Comparison of ENCODE assay signal across 24 mouse cellular contexts in the genomic region with DNA sequence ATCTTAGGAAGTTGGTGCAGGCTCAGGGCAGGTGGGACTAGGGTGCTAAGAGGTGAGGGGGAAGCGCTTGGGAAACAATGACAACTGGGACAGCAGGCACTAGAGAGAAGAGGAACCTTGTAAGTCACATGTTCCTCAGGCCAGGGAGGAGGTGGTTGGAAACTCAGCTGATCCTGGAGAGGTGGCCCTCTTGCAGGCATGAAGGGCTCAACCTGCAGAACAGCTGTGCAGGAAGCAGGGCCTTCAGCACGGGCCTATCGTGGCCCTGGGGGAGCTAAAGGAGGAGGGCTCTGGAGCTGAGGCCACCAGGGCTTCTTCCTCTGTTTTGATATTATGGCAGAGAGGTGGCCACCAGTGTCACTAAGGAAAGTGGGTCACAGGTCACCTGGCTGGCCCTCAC. TPM values are rescaled to one million over a fixed set of nuclear protein-coding genes. Genes with fewer than 3 reads are reported as not detected.
DNase-seq lines count a peak whose midpoint lies in the region; ATAC-seq and TF ChIP-seq lines count a peak whose summit lies in the region.
"Had no signal": no experiment of that assay in that cellular context is flagged by ENCODE, and none has a peak within 500 bp of the region (broad histone marks: within the 10 kb centered on the region; RNA-seq: fewer than 3 reads in every experiment).

No protein-coding gene starts in this region.

- TF ChIP-seq EP300 in heart, adult 2 months (IDR thresholded peaks at IDR 0.05; ENCODE audit: insufficient read depth, low read depth, low read length): no peak

- no peaks in the 10 kb centered on the region for H3K4me1 ChIP-seq in heart, adult 2 months (ENCODE audit: control insufficient read depth, insufficient read depth, low read length)
- H3K4me1 ChIP-seq in heart, embryonic 12.5 days (replicated peaks): peaks cover 16% of the 10 kb centered on the region
- H3K4me1 ChIP-seq: hindbrain, embryonic 12.5 days had no signal

- TF ChIP-seq POLR2A in heart, adult 2 months (IDR thresholded peaks at IDR 0.05; ENCODE audit: insufficient read depth, low read depth, low read length): no peak

- H3K27me3 ChIP-seq in heart, adult 2 months (ENCODE audit: control insufficient read depth, insufficient read depth, low read length): no peaks in the 10 kb centered on the region
- no peaks in the 10 kb centered on the region for H3K27me3 ChIP-seq in heart, embryonic 12.5 days (replicated peaks)
- H3K27me3 ChIP-seq: hindbrain, embryonic 12.5 days; kidney, embryonic 15.5 days had no signal

- DNase-seq in heart, adult 2 months: no peak
- DNase-seq in 416B (ENCODE audit: low read depth): peak; percentile 24
- DNase-seq in thymus, adult 18-20 months: peak; percentile 20 to 36
- DNase-seq in cerebellum, postnatal 14 days: no peak
- no peak for DNase-seq in adrenal gland, adult 2 months
- DNase-seq: cerebellum, adult 11 months; cerebellum, postnatal 36 days; gastrocnemius, adult 2 months; heart, adult 18-20 months; layer of hippocampus, postnatal 36 days; left cerebral cortex, postnatal 4 days; lung, embryonic 14.5 days had no signal

- H3K27ac ChIP-seq in heart, adult 2 months: no peak overlapping the region
- H3K27ac ChIP-seq in heart, embryonic 12.5 days (ENCODE audit: poor library complexity, severe bottlenecking): no peak overlapping the region
- H3K27ac ChIP-seq: embryonic facial prominence, embryonic 10.5 days; gastrocnemius, adult 2 months; hindbrain, embryonic 12.5 days; kidney, embryonic 15.5 days; stomach, postnatal 0 days had no signal

- H3K36me3 ChIP-seq in heart, adult 2 months (ENCODE audit: control insufficient read depth, insufficient read depth, low read length): no peaks in the 10 kb centered on the region
- peaks cover 87% of the 10 kb centered on the region for H3K36me3 ChIP-seq in heart, embryonic 12.5 days

- H3K9ac ChIP-seq in heart, adult 2 months (ENCODE audit: low read depth, low read length): no peak overlapping the region
- no peak overlapping the region for H3K9ac ChIP-seq in heart, embryonic 12.5 days
- H3K9ac ChIP-seq: hindbrain, embryonic 12.5 days; kidney, embryonic 15.5 days; lung, embryonic 14.5 days had no signal

- no peak overlapping the region for H3K4me2 ChIP-seq in heart, embryonic 12.5 days
- H3K4me2 ChIP-seq: hindbrain, embryonic 12.5 days; kidney, embryonic 15.5 days; lung, embryonic 14.5 days had no signal

- H3K9me3 ChIP-seq in heart, embryonic 12.5 days (replicated peaks): no peaks in the 10 kb centered on the region
- H3K9me3 ChIP-seq: embryonic facial prominence, embryonic 10.5 days; hindbrain, embryonic 12.5 days; kidney, embryonic 15.5 days had no signal

- TF ChIP-seq CTCF in heart, adult 2 months (IDR thresholded peaks at IDR 0.05): 0 out of 2 replicates have a peak, but pooled peaks have one; percentile 12

- WGBS in heart, adult 2 months: 45% methylated on average over 3 of the region's 3 CpGs
- WGBS in heart, embryonic 12.5 days: 82% methylated on average over 3 of the region's 3 CpGs

- H3K4me3 ChIP-seq in heart, adult 2 months: no peak overlapping the region
- no peak overlapping the region for H3K4me3 ChIP-seq in heart, embryonic 12.5 days
- H3K4me3 ChIP-seq: embryonic facial prominence, embryonic 10.5 days; erythroblast, embryonic 14.5 days; gastrocnemius, adult 2 months; hindbrain, embryonic 12.5 days; kidney, embryonic 15.5 days had no signal

- intact Hi-C loops in heart, adult 2 months (cut with DNase I): no loop called here

- no peak for ATAC-seq in heart, embryonic 12.5 days (ENCODE audit: insufficient number of reproducible peaks, low FRiP score)
- ATAC-seq in granulocyte monocyte progenitor cell, adult 5-6 weeks (replicated peaks; ENCODE audit: poor library complexity, severe bottlenecking): peak; percentile 55
- ATAC-seq in erythroid progenitor cell, adult 5-6 weeks (replicated peaks; ENCODE audit: low FRiP score, poor library complexity, severe bottlenecking): no peak
- ATAC-seq: forebrain, embryonic 16.5 days; inflammation-experienced regulatory T-cells, adult 6 months had no signal

- no peaks in the 10 kb centered on the region for H3K79me2 ChIP-seq in heart, adult 2 months (replicated peaks; ENCODE audit: control insufficient read depth, insufficient read depth, low read length)

RNA-seq across cellular contexts. Expression of a gene that starts 31.6 kb away (rescaled TPM):
- 10 to 100 TPM; 73.3 to 82.4 TPM for total RNA-seq in heart, adult 2 months (2021)
- 54.2 and 66.4 TPM in 2 replicates for polyA plus RNA-seq in heart, adult 2 months (2012; rRNA removed)
- 294 and 300 TPM in 2 replicates for polyA plus RNA-seq in heart, embryonic 12.5 days (2016; fragmentation: Nextera tagmentation; extraction: Ambion mirVana)
- total RNA-seq in granulocyte monocyte progenitor cell, adult 5-6 weeks (2014; fragmentation: Nextera tagmentation): 10.6 and 17.0 TPM in 2 replicates
- total RNA-seq in granulocyte monocyte progenitor cell, adult 5-6 weeks (2017): 19.6 and 24.4 TPM in 2 replicates
- 13.7 and 21.4 TPM in 2 replicates for total RNA-seq in erythroid progenitor cell, adult 5-6 weeks (2015; ENCODE audit: low replicate concordance)
- 16.7 and 19.7 TPM in 2 replicates for total RNA-seq in erythroid progenitor cell, adult 5-6 weeks (2017; ENCODE audit: low replicate concordance)
- total RNA-seq in adrenal gland, adult 2 months (2021): 100 to 1,000 TPM in 1 of 2 experiments, 10 to 100 TPM in 1; 94.6 to 204 TPM
- polyA plus RNA-seq in adrenal gland, adult 2 months (2012; rRNA removed): 109 and 135 TPM in 2 replicates

RNA-seq across cellular contexts. Expression of a gene that starts 45.0 kb away (rescaled TPM):
- total RNA-seq in heart, adult 2 months (2021): not detected
- not detected in 2 replicates for polyA plus RNA-seq in heart, adult 2 months (2012; rRNA removed)
- not detected in 2 replicates for polyA plus RNA-seq in heart, embryonic 12.5 days (2016; fragmentation: Nextera tagmentation; extraction: Ambion mirVana)
- 0.73 TPM in 1 of 2 replicates, not detected in the other for total RNA-seq in granulocyte monocyte progenitor cell, adult 5-6 weeks (2014; fragmentation: Nextera tagmentation)
- 0.65 and 2.1 TPM in 2 replicates for total RNA-seq in granulocyte monocyte progenitor cell, adult 5-6 weeks (2017)
- total RNA-seq in erythroid progenitor cell, adult 5-6 weeks (2015; ENCODE audit: low replicate concordance): not detected in 2 replicates
- not detected in 2 replicates for total RNA-seq in erythroid progenitor cell, adult 5-6 weeks (2017; ENCODE audit: low replicate concordance)
- total RNA-seq in adrenal gland, adult 2 months (2021): under 1 TPM in 1 of 2 experiments, not detected in 1; 0.28 TPM
- 1.4 and 4.2 TPM in 2 replicates for polyA plus RNA-seq in adrenal gland, adult 2 months (2012; rRNA removed)
- total RNA-seq: gastrocnemius, adult 2 months; heart, adult 18-20 months; layer of hippocampus, postnatal 36 days had no signal
- polyA plus RNA-seq: C2C12; embryonic facial prominence, embryonic 10.5 days; erythroblast, embryonic 14.5 days; forebrain, embryonic 16.5 days; heart, embryonic 16.5 days; hindbrain, embryonic 12.5 days; inflammation-experienced regulatory T-cells, adult 6 months; lung, embryonic 14.5 days had no signal

RNA-seq across cellular contexts. Expression of a gene that starts 49.1 kb away (rescaled TPM):
- 10 to 100 TPM; 24.4 to 30.9 TPM for total RNA-seq in heart, adult 2 months (2021)
- polyA plus RNA-seq in heart, adult 2 months (2012; rRNA removed): 22.0 and 26.7 TPM in 2 replicates
- 59.4 and 64.1 TPM in 2 replicates for polyA plus RNA-seq in heart, embryonic 12.5 days (2016; fragmentation: Nextera tagmentation; extraction: Ambion mirVana)
- total RNA-seq in granulocyte monocyte progenitor cell, adult 5-6 weeks (2014; fragmentation: Nextera tagmentation): 44.7 and 55.4 TPM in 2 replicates
- total RNA-seq in granulocyte monocyte progenitor cell, adult 5-6 weeks (2017): 20.6 and 32.3 TPM in 2 replicates
- total RNA-seq in erythroid progenitor cell, adult 5-6 weeks (2015; ENCODE audit: low replicate concordance): 40.7 and 72.8 TPM in 2 replicates
- 46.2 and 61.3 TPM in 2 replicates for total RNA-seq in erythroid progenitor cell, adult 5-6 weeks (2017; ENCODE audit: low replicate concordance)
- 100 to 1,000 TPM in 1 of 2 experiments, 10 to 100 TPM in 1; 93.7 to 129 TPM for total RNA-seq in adrenal gland, adult 2 months (2021)
- polyA plus RNA-seq in adrenal gland, adult 2 months (2012; rRNA removed): 101 and 134 TPM in 2 replicates

Comparison
In these comparisons a context has a peak if more than half of its experiments do, and no peak if none do; other contexts are left out.
1. DNase-seq: peak in 416B (single experiment) and thymus, adult 18-20 months (2 of 2); none in heart, adult 2 months (0 of 2), cerebellum, postnatal 14 days (0 of 2) and adrenal gland, adult 2 months (single experiment).